ENCODE assay signal across 15 mouse cellular contexts in the genomic region with DNA sequence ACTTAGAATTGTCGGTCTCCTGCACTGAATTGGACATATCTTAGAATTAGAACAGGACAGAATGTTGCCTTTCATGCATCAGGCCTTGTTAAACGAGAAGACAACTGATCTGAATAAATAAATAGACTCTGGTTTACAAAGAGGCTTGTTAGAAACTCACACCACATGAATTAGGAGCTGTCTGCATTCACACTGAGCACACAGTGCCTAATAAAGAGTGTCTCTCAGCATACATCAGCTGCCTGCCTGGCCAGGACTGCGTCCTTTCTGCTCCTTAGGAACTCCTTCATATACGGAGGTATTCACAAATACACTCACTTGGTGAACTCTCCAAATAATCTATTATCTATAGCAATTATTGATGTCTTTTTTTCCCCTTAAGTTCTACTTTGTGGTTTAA.
"Had no signal": no experiment of that assay in that cellular context is flagged by ENCODE, and none has a peak within 500 bp of the region (broad histone marks: within the 10 kb centered on the region; RNA-seq: fewer than 3 reads in every experiment).

No protein-coding gene starts in this region.

- ATAC-seq: liver, postnatal 0 days; midbrain, embryonic 15.5 days had no signal

- H3K27ac ChIP-seq: kidney, postnatal 0 days; limb, embryonic 12.5 days; liver, embryonic 13.5 days; midbrain, embryonic 15.5 days; stomach, embryonic 15.5 days had no signal

- H3K4me3 ChIP-seq: limb, embryonic 12.5 days; liver, embryonic 13.5 days; midbrain, embryonic 15.5 days; stomach, embryonic 15.5 days had no signal

- H3K4me2 ChIP-seq: limb, embryonic 12.5 days; liver, embryonic 13.5 days; midbrain, embryonic 15.5 days; stomach, embryonic 15.5 days had no signal

- H3K4me1 ChIP-seq: liver, embryonic 13.5 days; midbrain, embryonic 15.5 days had no signal

- DNase-seq: kidney, adult 11 months; kidney, adult 9 months; kidney, postnatal 36 days; layer of hippocampus, adult 9-11 months; layer of hippocampus, postnatal 36 days; liver; liver, embryonic 13.5 days; liver, postnatal 0 days; retina, postnatal 1 day; thymus, adult 2 months; thymus, postnatal 25 days had no signal

- H3K9ac ChIP-seq: limb, embryonic 12.5 days; liver, embryonic 13.5 days; liver, postnatal 0 days; midbrain, embryonic 15.5 days; stomach, embryonic 15.5 days had no signal

- H3K27me3 ChIP-seq: limb, embryonic 12.5 days; midbrain, embryonic 15.5 days; stomach, embryonic 15.5 days had no signal

- H3K9me3 ChIP-seq: limb, embryonic 12.5 days; liver, embryonic 13.5 days; midbrain, embryonic 15.5 days; stomach, embryonic 15.5 days had no signal

- H3K36me3 ChIP-seq: limb, embryonic 12.5 days; liver, embryonic 13.5 days; midbrain, embryonic 15.5 days; stomach, embryonic 15.5 days had no signal
